21 mouse cellular contexts compared by ENCODE assay signal in genomic region chr4:134549899-134550298, GRCm38 (mm10). TPM values are rescaled to one million over a fixed set of nuclear protein-coding genes. Genes with fewer than 3 reads are reported as not detected.
DNase-seq lines count a peak whose midpoint lies in the region; ATAC-seq and TF ChIP-seq lines count a peak whose summit lies in the region.
"Had no signal": no experiment of that assay in that cellular context is flagged by ENCODE, and none has a peak within 500 bp of the region (broad histone marks: within the 10 kb centered on the region; RNA-seq: fewer than 3 reads in every experiment).

No protein-coding gene starts in this region.

- H3K36me3 ChIP-seq in kidney, postnatal 0 days (ENCODE audit: insufficient read depth, low read length), result 0 out of 2 replicates have a peak, but pooled peaks cover 8% of the 10 kb centered on the region
- H3K36me3 ChIP-seq in lung, postnatal 0 days (ENCODE audit: insufficient read depth, low read length), result no peaks in the 10 kb centered on the region

- WGBS in kidney, postnatal 0 days, result 98% methylated on average over 8 of the region's 8 CpGs
- over 99% methylated on average over 8 of the region's 8 CpGs for WGBS in lung, postnatal 0 days

- H3K27me3 ChIP-seq in kidney, postnatal 0 days (ENCODE audit: insufficient read depth, low read length), result no peaks in the 10 kb centered on the region
- H3K27me3 ChIP-seq in lung, postnatal 0 days (replicated peaks; ENCODE audit: insufficient read depth, low read length), result no peaks in the 10 kb centered on the region
- H3K27me3 ChIP-seq: embryonic facial prominence, embryonic 12.5 days; hindbrain, embryonic 15.5 days; midbrain, embryonic 12.5 days had no signal

- no peak overlapping the region for H3K4me2 ChIP-seq in kidney, postnatal 0 days (ENCODE audit: low read length)
- no peak overlapping the region for H3K4me2 ChIP-seq in lung, postnatal 0 days (replicated peaks; ENCODE audit: low read depth, low read length)
- H3K4me2 ChIP-seq: hindbrain, embryonic 15.5 days; liver, embryonic 13.5 days; midbrain, embryonic 12.5 days had no signal

- no peak for TF ChIP-seq EP300 in lung, postnatal 0 days (IDR thresholded peaks at IDR 0.05)

- no peak overlapping the region for H3K9ac ChIP-seq in kidney, postnatal 0 days (ENCODE audit: low read depth, low read length)
- no peak overlapping the region for H3K9ac ChIP-seq in lung, postnatal 0 days (replicated peaks; ENCODE audit: low read depth)
- H3K9ac ChIP-seq: embryonic facial prominence, embryonic 12.5 days; hindbrain, embryonic 15.5 days; liver, embryonic 13.5 days; midbrain, embryonic 12.5 days had no signal

- TF ChIP-seq CTCF in kidney, postnatal 0 days (IDR thresholded peaks at IDR 0.05; ENCODE audit: low read depth), result peak; percentile 41
- peak; percentile 36 for TF ChIP-seq CTCF in lung, postnatal 0 days (IDR thresholded peaks at IDR 0.05)
- TF ChIP-seq CTCF in cortical plate, adult 2 months (IDR thresholded peaks at IDR 0.05; ENCODE audit: extremely low read depth, insufficient read depth, low read length), result 0 out of 2 replicates have a peak, but pooled peaks have one; percentile 3

- no peak for TF ChIP-seq POLR2A in cortical plate, adult 2 months (IDR thresholded peaks at IDR 0.05; ENCODE audit: extremely low read depth, insufficient read depth, low read length)

- H3K4me3 ChIP-seq in kidney, postnatal 0 days (replicated peaks; ENCODE audit: low read depth, low read length), result no peak overlapping the region
- H3K4me3 ChIP-seq in lung, postnatal 0 days (ENCODE audit: low read depth, low read length), result no peak overlapping the region
- H3K4me3 ChIP-seq in cortical plate, adult 2 months (ENCODE audit: insufficient read depth, low read length), result no peak overlapping the region
- H3K4me3 ChIP-seq: heart, embryonic 10.5 days; hindbrain, embryonic 15.5 days; liver, embryonic 13.5 days; midbrain, embryonic 12.5 days; myocyte had no signal

- H3K9me3 ChIP-seq in kidney, postnatal 0 days (replicated peaks; ENCODE audit: low read length), result peaks cover 5% of the 10 kb centered on the region
- no peaks in the 10 kb centered on the region for H3K9me3 ChIP-seq in lung, postnatal 0 days (ENCODE audit: low read length)
- H3K9me3 ChIP-seq: hindbrain, embryonic 15.5 days had no signal

- no peak overlapping the region for H3K27ac ChIP-seq in kidney, postnatal 0 days
- H3K27ac ChIP-seq in lung, postnatal 0 days (ENCODE audit: low read length), result no peak overlapping the region
- no peak overlapping the region for H3K27ac ChIP-seq in cortical plate, adult 2 months (ENCODE audit: insufficient read depth, low read length)
- H3K27ac ChIP-seq: embryonic facial prominence, embryonic 12.5 days; heart, embryonic 10.5 days; hindbrain, embryonic 15.5 days; macrophage; midbrain, embryonic 12.5 days had no signal

- H3K4me1 ChIP-seq in kidney, postnatal 0 days (replicated peaks; ENCODE audit: insufficient read depth, low read length), result no peaks in the 10 kb centered on the region; the same call in 1 of the 2 replicates
- peaks cover 11% of the 10 kb centered on the region; the same call in 1 of the 2 replicates for H3K4me1 ChIP-seq in lung, postnatal 0 days (ENCODE audit: insufficient read depth, low read depth, low read length)
- H3K4me1 ChIP-seq in cortical plate, adult 2 months (ENCODE audit: control insufficient read depth, insufficient read depth, low read length), result peaks cover 2% of the 10 kb centered on the region; the same call in 1 of the 2 replicates

- peak; percentile 30 to 43 for DNase-seq in cerebellum, postnatal 10 days
- DNase-seq in cerebellum, adult 9-10 months, result no peak
- no peak for DNase-seq in kidney, postnatal 0 days (ENCODE audit: low spot score)
- no peak for DNase-seq in kidney, postnatal 4 days
- no peak for DNase-seq in lung, postnatal 0 days (ENCODE audit: low spot score)
- DNase-seq in lung, postnatal 14 days, result no peak
- no peak for DNase-seq in embryo, embryonic 9.5 days (ENCODE audit: extremely low spot score)
- DNase-seq: adrenal gland, postnatal 25 days; gastrocnemius, postnatal 14 days; heart, postnatal 14 days; kidney, adult 8-10 months; kidney, postnatal 36 days; liver, embryonic 13.5 days; thymus, adult 18-20 months had no signal

- ATAC-seq in kidney, postnatal 0 days (replicated peaks; ENCODE audit: low FRiP score, low read depth), result no peak
- ATAC-seq in lung, postnatal 0 days, result no peak

RNA-seq across cellular contexts. Expression of gene Selenon, which starts 2.1 kb away (rescaled TPM):
- 13.9 and 27.9 TPM in 2 replicates for polyA plus RNA-seq in kidney, postnatal 0 days (2015; fragmentation: Nextera tagmentation; extraction: Ambion mirVana)
- polyA plus RNA-seq in lung, postnatal 0 days (2015; fragmentation: Nextera tagmentation; extraction: Ambion mirVana), result 13.6 and 17.7 TPM in 2 replicates
- 19.0 and 20.4 TPM in 2 replicates for polyA plus RNA-seq in cortical plate, adult 2 months (2012; rRNA removed)

RNA-seq across cellular contexts. Expression of gene Mtfr1l, which starts 14.7 kb away (rescaled TPM):
- polyA plus RNA-seq in kidney, postnatal 0 days (2015; fragmentation: Nextera tagmentation; extraction: Ambion mirVana), result 137 and 141 TPM in 2 replicates
- polyA plus RNA-seq in lung, postnatal 0 days (2015; fragmentation: Nextera tagmentation; extraction: Ambion mirVana), result 169 and 188 TPM in 2 replicates
- 111 and 118 TPM in 2 replicates for polyA plus RNA-seq in cortical plate, adult 2 months (2012; rRNA removed)

RNA-seq across cellular contexts. Expression of gene Aunip, which starts 39.1 kb away (rescaled TPM):
- polyA plus RNA-seq in kidney, postnatal 0 days (2015; fragmentation: Nextera tagmentation; extraction: Ambion mirVana), result 5.2 and 7.0 TPM in 2 replicates
- polyA plus RNA-seq in lung, postnatal 0 days (2015; fragmentation: Nextera tagmentation; extraction: Ambion mirVana), result 0.84 and 1.6 TPM in 2 replicates
- polyA plus RNA-seq in cortical plate, adult 2 months (2012; rRNA removed), result 0.23 and 0.31 TPM in 2 replicates

RNA-seq across cellular contexts. Expression of gene Paqr7, which starts 53.4 kb away (rescaled TPM):
- 5.4 and 5.7 TPM in 2 replicates for polyA plus RNA-seq in kidney, postnatal 0 days (2015; fragmentation: Nextera tagmentation; extraction: Ambion mirVana)
- polyA plus RNA-seq in lung, postnatal 0 days (2015; fragmentation: Nextera tagmentation; extraction: Ambion mirVana), result 27.5 and 33.0 TPM in 2 replicates
- 78.7 and 81.5 TPM in 2 replicates for polyA plus RNA-seq in cortical plate, adult 2 months (2012; rRNA removed)

Comparison
In these comparisons a context has a peak if more than half of its experiments do, and no peak if none do; other contexts are left out.
1. DNase-seq: peak in cerebellum, postnatal 10 days (2 of 2); none in cerebellum, adult 9-10 months (single experiment), kidney, postnatal 0 days (single experiment), kidney, postnatal 4 days (0 of 2), lung, postnatal 0 days (single experiment), lung, postnatal 14 days (single experiment) and embryo, embryonic 9.5 days (single experiment).
2. Peak in every context shown above with its lines, with median percentiles within 50 percentile points of each other: CTCF ChIP-seq.